Mouse (Mus musculus): ENCODE data around the gene Afap1.

Gene Afap1

DNA sequence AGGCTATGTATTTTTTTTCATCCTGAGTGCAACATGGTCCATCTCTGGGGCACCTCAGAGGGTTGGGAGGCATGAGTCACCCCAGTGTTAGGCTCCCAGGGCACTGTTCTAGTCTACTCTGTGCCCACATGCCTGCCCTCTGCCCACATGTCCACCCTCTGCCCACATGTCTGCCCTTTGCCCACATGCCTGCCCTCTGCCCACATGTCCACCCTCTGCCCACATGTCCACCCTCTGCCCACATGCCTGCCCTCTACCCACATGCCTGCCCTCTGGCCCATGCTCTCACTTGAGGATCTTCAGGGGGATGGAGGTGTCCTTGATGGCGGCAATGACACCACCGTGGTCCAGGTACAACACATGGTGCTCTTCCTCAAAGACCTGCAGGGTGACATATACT, 150.0 kb downstream of the Afap1 start:
- no peak for DNase-seq
